Mouse (Mus musculus): ENCODE data around the gene Tex2. TPM values are rescaled to one million over a fixed set of nuclear protein-coding genes. Genes with fewer than 3 reads are reported as not detected.

The Tex2 gene
- polyA plus RNA-seq, 1 experiment from 2014 or later: 8.3 TPM

DNA sequence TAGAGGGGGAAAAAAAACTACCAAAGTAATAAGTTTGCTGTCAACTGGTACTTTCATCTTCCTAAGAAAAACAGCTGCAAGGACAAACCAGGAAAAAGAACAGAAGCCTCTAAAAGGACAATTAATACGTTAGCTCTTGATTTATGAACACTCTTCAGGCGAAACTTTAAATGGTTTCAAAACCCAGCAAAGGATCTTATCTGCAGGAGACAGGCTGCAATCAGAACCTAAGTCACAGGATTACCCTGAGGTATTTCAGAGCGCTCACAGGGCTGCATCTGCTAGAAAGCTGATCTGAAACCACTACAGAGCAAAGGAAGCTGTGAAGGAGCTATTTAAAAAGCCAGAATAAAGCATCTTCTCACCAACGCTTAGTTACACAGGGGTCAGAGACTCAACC, 131.6 kb downstream of the Tex2 start:
- no peaks in the 10 kb centered on the region for H3K27me3 ChIP-seq (ENCODE audit: control insufficient read depth, insufficient read depth, low read length)
- DNase-seq (ENCODE audit: low spot score) (no peak), ATAC-seq (replicated peaks; ENCODE audit: low FRiP score) (no peak)
- no peak overlapping the region for H3K9ac ChIP-seq (ENCODE audit: low read length)
- H3K36me3 ChIP-seq (ENCODE audit: control insufficient read depth, insufficient read depth, low read length): no peaks in the 10 kb centered on the region
- WGBS: 84% methylated on average over 4 of the region's 4 CpGs
- H3K9me3 ChIP-seq (ENCODE audit: control insufficient read depth, low read length): no peaks in the 10 kb centered on the region
- no peak overlapping the region for H3K4me2 ChIP-seq (ENCODE audit: low read depth, low read length, severe bottlenecking)
- no peak overlapping the region for H3K27ac ChIP-seq (ENCODE audit: low read depth, low read length)
- H3K4me1 ChIP-seq (replicated peaks; ENCODE audit: control insufficient read depth, insufficient read depth, low read length): peaks cover 3% of the 10 kb centered on the region; the same call in 1 of the 2 replicates
- H3K4me3 ChIP-seq (ENCODE audit: low read depth, low read length): no peak overlapping the region

DNA sequence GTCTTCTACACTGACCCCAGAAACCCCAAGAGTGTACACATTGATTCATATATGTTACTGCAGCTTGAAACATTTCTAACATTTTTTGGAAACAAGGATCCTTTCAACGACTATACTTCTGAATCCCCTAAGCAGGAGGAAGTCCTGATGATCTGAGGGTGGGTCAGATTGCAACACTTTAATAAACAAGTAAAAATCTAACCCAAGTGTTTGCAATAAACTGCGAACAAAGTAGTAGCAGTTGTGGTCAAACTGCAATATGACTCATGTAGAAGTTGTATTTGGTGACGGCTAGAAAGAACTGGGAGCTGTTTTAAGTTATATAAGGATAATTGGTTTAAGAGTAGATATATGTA, 132.7 kb downstream of the Tex2 start:
- Histone ChIP-seq H3K9me3 (ENCODE audit: control insufficient read depth, low read length) (no peaks in the 10 kb centered on the region), H3K27ac (ENCODE audit: low read depth, low read length) (no peak overlapping the region), H3K4me3 (ENCODE audit: low read depth, low read length) (no peak overlapping the region), H3K9ac (ENCODE audit: low read length) (no peak overlapping the region), H3K27me3 (ENCODE audit: control insufficient read depth, insufficient read depth, low read length) (no peaks in the 10 kb centered on the region), H3K4me2 (ENCODE audit: low read depth, low read length, severe bottlenecking) (no peak overlapping the region), H3K36me3 (ENCODE audit: control insufficient read depth, insufficient read depth, low read length) (no peaks in the 10 kb centered on the region), H3K4me1 (replicated peaks; ENCODE audit: control insufficient read depth, insufficient read depth, low read length) (no peaks in the 10 kb centered on the region)
- DNase-seq (ENCODE audit: low spot score): no peak
- no peak for ATAC-seq (replicated peaks; ENCODE audit: low FRiP score)
- WGBS: 84% methylated on average over 3 of the region's 3 CpGs

DNA sequence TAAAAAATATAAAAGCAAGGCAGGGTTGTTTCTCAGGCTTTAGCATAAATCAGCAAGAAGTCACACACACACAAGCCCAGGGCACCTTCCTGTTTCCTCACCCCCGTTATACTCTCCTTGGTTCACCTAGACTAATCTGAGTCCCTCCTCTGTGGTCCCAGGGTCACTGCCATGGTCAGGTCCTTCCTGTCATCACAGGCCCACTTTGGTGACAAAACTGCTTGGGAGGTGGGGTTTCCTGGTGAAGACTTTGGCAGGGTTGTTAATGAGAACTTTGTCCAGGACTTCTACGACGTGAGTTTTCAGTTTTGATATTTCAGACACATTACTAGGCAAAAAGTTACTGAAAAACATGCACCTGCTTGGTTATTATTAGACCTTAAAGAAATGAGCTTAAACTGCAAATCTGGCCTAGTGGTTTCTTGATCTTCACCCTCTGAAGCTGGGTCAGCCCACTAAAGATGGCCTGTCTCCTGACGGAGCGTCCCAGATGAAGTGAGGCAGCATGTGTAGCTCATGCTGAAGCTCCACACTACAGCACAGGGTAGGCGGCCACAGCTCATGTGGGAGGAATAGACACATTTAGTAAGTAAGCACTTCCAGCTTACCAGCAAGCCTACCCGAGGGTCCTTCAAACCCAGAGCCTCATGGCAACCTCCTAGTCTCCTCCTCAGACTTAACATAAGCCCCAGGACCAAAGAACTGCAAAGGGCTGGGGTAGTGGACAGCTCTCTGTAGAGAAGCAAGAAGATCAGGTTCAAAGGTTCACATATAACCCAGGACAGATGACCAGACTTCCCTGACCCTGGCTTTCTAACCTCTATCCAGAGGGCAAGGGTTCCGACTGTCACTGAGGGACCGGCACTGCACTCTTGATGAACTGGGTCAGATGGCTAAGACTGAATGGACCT, 133.3 kb downstream of the Tex2 start:
- no peaks in the 10 kb centered on the region for H3K36me3 ChIP-seq (ENCODE audit: control insufficient read depth, insufficient read depth, low read length)
- H3K27ac ChIP-seq (ENCODE audit: low read depth, low read length): no peak overlapping the region
- H3K4me1 ChIP-seq (replicated peaks; ENCODE audit: control insufficient read depth, insufficient read depth, low read length): no peaks in the 10 kb centered on the region
- no peak for DNase-seq (ENCODE audit: low spot score)
- no peak overlapping the region for H3K4me2 ChIP-seq (ENCODE audit: low read depth, low read length, severe bottlenecking)
- no peak overlapping the region for H3K9ac ChIP-seq (ENCODE audit: low read length)
- H3K27me3 ChIP-seq (ENCODE audit: control insufficient read depth, insufficient read depth, low read length): no peaks in the 10 kb centered on the region
- ATAC-seq (replicated peaks; ENCODE audit: low FRiP score): no peak
- 87% methylated on average over 9 of the region's 9 CpGs for WGBS
- no peak overlapping the region for H3K4me3 ChIP-seq (ENCODE audit: low read depth, low read length)
- no peaks in the 10 kb centered on the region for H3K9me3 ChIP-seq (ENCODE audit: control insufficient read depth, low read length)

DNA sequence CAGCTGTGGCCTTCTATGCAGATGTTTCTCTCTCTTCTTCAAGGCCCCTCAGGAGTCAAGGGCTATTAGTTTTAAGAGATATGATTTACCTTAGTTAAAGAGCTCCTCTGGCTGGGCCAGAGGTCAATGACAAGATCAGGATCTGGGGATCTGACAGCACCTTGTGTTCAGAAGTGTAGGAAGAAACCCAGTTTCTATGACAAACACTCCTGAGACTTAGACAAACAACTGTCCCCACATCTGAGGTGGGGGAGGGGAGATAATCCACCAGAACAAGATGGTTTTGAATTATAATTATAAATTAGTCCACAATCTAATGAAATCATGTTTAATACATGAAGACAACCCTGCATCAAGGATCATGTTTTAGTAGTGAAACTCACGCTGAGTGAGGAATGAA, 134.5 kb downstream of the Tex2 start:
- no peak overlapping the region for H3K9ac ChIP-seq (ENCODE audit: low read length)
- DNase-seq (ENCODE audit: low spot score) (no peak), ATAC-seq (replicated peaks; ENCODE audit: low FRiP score) (no peak)
- no peaks in the 10 kb centered on the region for H3K4me1 ChIP-seq (replicated peaks; ENCODE audit: control insufficient read depth, insufficient read depth, low read length)
- H3K27ac ChIP-seq (ENCODE audit: low read depth, low read length): no peak overlapping the region
- no peaks in the 10 kb centered on the region for H3K36me3 ChIP-seq (ENCODE audit: control insufficient read depth, insufficient read depth, low read length)
- H3K9me3 ChIP-seq (ENCODE audit: control insufficient read depth, low read length): no peaks in the 10 kb centered on the region
- no peak overlapping the region for H3K4me2 ChIP-seq (ENCODE audit: low read depth, low read length, severe bottlenecking)
- H3K4me3 ChIP-seq (ENCODE audit: low read depth, low read length): no peak overlapping the region
- WGBS: 62% methylated on average over 1 of the region's 1 CpGs
- H3K27me3 ChIP-seq (ENCODE audit: control insufficient read depth, insufficient read depth, low read length): no peaks in the 10 kb centered on the region

DNA sequence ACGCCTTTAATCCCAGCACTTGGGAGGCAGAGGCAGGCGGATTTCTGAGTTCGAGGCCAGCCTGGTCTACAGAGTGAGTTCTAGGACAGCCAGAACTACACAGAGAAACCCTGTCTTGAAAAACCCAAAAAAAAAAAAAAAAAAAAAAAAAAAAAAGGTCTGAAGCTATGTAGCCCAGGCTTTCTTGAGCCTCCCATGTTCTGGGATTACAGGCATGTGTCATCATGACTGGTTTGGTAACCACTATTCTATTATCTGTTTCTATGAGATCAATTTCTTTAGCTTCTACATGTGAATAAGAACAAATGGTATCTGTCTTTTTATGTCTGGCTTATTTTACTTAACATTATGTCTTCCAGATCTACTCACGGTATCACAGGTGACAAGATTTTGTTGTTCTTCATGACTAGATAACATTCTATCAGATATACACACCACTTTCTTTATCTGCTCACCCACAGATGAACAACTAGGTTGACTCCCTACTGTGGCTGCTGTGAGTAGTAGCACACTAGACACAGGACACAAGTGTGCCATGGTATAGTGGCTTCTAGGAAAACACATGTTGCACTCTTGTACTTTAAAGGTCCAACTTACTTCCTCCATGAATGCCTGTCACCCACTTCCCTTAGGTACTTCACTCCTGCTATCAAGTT, 135.6 kb downstream of the Tex2 start:
- DNase-seq (ENCODE audit: low spot score) (no peak), ATAC-seq (replicated peaks; ENCODE audit: low FRiP score) (no peak)
- Histone ChIP-seq H3K4me1 (replicated peaks; ENCODE audit: control insufficient read depth, insufficient read depth, low read length) (no peaks in the 10 kb centered on the region), H3K9me3 (ENCODE audit: control insufficient read depth, low read length) (no peaks in the 10 kb centered on the region), H3K27ac (ENCODE audit: low read depth, low read length) (no peak overlapping the region), H3K4me3 (ENCODE audit: low read depth, low read length) (no peak overlapping the region), H3K4me2 (ENCODE audit: low read depth, low read length, severe bottlenecking) (no peak overlapping the region), H3K36me3 (ENCODE audit: control insufficient read depth, insufficient read depth, low read length) (no peaks in the 10 kb centered on the region), H3K9ac (ENCODE audit: low read length) (no peak overlapping the region), H3K27me3 (ENCODE audit: control insufficient read depth, insufficient read depth, low read length) (no peaks in the 10 kb centered on the region)
- WGBS: 82% methylated on average over 4 of the region's 4 CpGs

DNA sequence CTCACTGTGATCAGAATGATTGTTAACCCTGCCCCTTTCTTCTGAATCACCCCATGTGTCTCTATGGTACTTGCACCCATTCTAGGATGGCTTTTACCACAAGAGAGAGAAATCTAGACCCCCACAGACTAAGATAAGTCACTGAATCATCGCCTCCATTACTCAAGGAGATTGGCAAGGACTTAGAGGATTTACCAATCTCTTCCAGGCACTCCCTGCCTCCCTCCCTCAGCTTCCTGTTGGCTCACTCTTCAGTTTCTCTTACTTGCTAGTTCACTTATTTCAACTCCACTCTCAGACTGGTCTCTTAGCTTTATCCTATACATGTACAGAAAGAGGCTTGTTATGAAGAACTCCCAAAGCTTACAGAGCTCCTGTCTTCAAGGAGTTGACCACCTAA, 137.9 kb downstream of the Tex2 start:
- Histone ChIP-seq H3K27me3 (ENCODE audit: control insufficient read depth, insufficient read depth, low read length) (no peaks in the 10 kb centered on the region), H3K27ac (ENCODE audit: low read depth, low read length) (no peak overlapping the region), H3K36me3 (ENCODE audit: control insufficient read depth, insufficient read depth, low read length) (no peaks in the 10 kb centered on the region), H3K4me3 (ENCODE audit: low read depth, low read length) (no peak overlapping the region), H3K9ac (ENCODE audit: low read length) (no peak overlapping the region), H3K9me3 (ENCODE audit: control insufficient read depth, low read length) (no peaks in the 10 kb centered on the region), H3K4me1 (replicated peaks; ENCODE audit: control insufficient read depth, insufficient read depth, low read length) (no peaks in the 10 kb centered on the region), H3K4me2 (ENCODE audit: low read depth, low read length, severe bottlenecking) (no peak overlapping the region)
- WGBS: 85% methylated on average over 1 of the region's 1 CpGs
- no peak for DNase-seq (ENCODE audit: low spot score)
- no peak for ATAC-seq (replicated peaks; ENCODE audit: low FRiP score)

DNA sequence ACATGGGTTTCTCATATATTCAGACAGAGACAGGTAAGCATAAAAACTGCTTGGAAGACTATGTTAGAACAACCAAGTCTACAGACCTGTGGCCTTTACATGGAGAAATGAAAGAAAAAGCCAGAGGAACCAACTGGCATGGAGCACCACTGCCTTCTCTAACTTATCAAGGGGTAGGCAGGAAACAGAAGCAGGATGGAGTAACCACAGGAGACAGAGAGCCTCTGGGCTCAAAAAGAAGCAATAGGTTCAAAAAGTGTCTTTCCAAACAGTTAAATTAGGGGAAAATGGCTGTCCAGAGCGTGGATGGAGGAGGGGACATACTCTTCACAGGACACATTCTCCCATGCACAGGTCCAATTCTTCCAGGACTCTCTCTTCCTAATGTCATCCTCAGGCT, 141.6 kb downstream of the Tex2 start:
- no peaks in the 10 kb centered on the region for H3K36me3 ChIP-seq (ENCODE audit: control insufficient read depth, insufficient read depth, low read length)
- no peak overlapping the region for H3K27ac ChIP-seq (ENCODE audit: low read depth, low read length)
- H3K4me3 ChIP-seq (ENCODE audit: low read depth, low read length): no peak overlapping the region
- DNase-seq (ENCODE audit: low spot score) (no peak), ATAC-seq (replicated peaks; ENCODE audit: low FRiP score) (no peak)
- no peaks in the 10 kb centered on the region for H3K27me3 ChIP-seq (ENCODE audit: control insufficient read depth, insufficient read depth, low read length)
- H3K9ac ChIP-seq (ENCODE audit: low read length): no peak overlapping the region
- H3K9me3 ChIP-seq (ENCODE audit: control insufficient read depth, low read length): no peaks in the 10 kb centered on the region
- H3K4me1 ChIP-seq (replicated peaks; ENCODE audit: control insufficient read depth, insufficient read depth, low read length): no peaks in the 10 kb centered on the region
- no peak overlapping the region for H3K4me2 ChIP-seq (ENCODE audit: low read depth, low read length, severe bottlenecking)
- WGBS: 85% methylated on average over 1 of the region's 1 CpGs

DNA sequence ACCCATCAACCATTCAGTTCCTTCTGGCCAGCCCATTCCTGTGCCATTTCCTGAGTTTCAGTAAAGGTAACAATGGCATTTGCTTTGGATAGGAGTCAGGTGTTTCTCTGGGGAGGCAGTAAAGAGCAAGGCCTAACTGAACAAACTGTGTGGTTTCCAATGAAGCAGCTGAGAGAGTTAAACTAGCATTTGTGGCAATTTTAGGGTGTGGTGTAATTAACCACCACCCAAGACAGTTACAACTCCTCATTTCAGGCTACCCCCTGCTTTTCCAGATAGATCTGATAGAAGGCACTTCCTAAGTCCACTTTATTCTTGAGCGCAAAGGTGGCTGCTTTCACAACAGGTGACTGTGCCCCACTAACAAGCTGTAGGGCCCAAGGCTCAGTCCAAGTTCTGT, 144.7 kb downstream of the Tex2 start:
- DNase-seq (ENCODE audit: low spot score): no peak
- H3K9ac ChIP-seq (ENCODE audit: low read length): no peak overlapping the region
- H3K4me2 ChIP-seq (ENCODE audit: low read depth, low read length, severe bottlenecking): no peak overlapping the region
- no peak for ATAC-seq (replicated peaks; ENCODE audit: low FRiP score)
- 92% methylated on average over 1 of the region's 1 CpGs for WGBS
- no peak overlapping the region for H3K4me3 ChIP-seq (ENCODE audit: low read depth, low read length)
- H3K4me1 ChIP-seq (replicated peaks; ENCODE audit: control insufficient read depth, insufficient read depth, low read length): no peaks in the 10 kb centered on the region
- H3K27ac ChIP-seq (ENCODE audit: low read depth, low read length): no peak overlapping the region
- H3K27me3 ChIP-seq (ENCODE audit: control insufficient read depth, insufficient read depth, low read length): no peaks in the 10 kb centered on the region
- no peaks in the 10 kb centered on the region for H3K9me3 ChIP-seq (ENCODE audit: control insufficient read depth, low read length)
- H3K36me3 ChIP-seq (ENCODE audit: control insufficient read depth, insufficient read depth, low read length): no peaks in the 10 kb centered on the region

DNA sequence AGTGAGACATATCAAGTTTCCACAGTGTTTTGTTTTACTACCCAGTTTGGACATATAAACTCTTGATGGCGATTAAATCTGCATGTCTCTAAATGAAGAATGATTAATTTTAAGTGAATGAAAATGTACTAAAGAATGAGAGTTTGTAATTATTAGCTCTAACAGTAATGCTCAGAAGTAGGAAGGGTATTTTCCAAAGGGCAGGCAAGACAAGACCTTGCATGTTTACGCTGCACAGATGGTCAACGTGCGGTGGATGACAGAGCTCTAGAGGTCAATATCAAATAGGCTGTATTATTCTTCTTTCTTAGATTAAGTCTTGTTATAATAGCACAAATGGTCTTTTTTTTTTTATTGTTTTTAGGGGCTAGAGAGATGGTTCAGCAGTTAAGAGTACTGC, 147.3 kb downstream of the Tex2 start:
- Histone ChIP-seq H3K4me3 (ENCODE audit: low read depth, low read length) (no peak overlapping the region), H3K4me2 (ENCODE audit: low read depth, low read length, severe bottlenecking) (no peak overlapping the region), H3K27ac (ENCODE audit: low read depth, low read length) (no peak overlapping the region), H3K9me3 (ENCODE audit: control insufficient read depth, low read length) (no peaks in the 10 kb centered on the region), H3K4me1 (replicated peaks; ENCODE audit: control insufficient read depth, insufficient read depth, low read length) (no peaks in the 10 kb centered on the region), H3K9ac (ENCODE audit: low read length) (no peak overlapping the region), H3K36me3 (ENCODE audit: control insufficient read depth, insufficient read depth, low read length) (no peaks in the 10 kb centered on the region), H3K27me3 (ENCODE audit: control insufficient read depth, insufficient read depth, low read length) (no peaks in the 10 kb centered on the region)
- WGBS: 92% methylated on average over 4 of the region's 4 CpGs
- DNase-seq (ENCODE audit: low spot score) (no peak), ATAC-seq (replicated peaks; ENCODE audit: low FRiP score) (no peak)
